Mouse (Mus musculus) brain, embryonic 14.5 days (tissue): ENCODE data around the gene Vwa2.

ENCODE experiments used
- CTCF ChIP-seq: fragments of 200-500 bp; IDR thresholded peaks from 2 replicates; pipeline ENCODE4 v1.5.1; 2012; ENCODE audit warnings: inconsistent platforms, mild to moderate bottlenecking, moderate library complexity, borderline replicate concordance; ENCODE audit not compliant: insufficient read depth, insufficient read length; ENCODE audit errors: extremely low read depth
- POLR2A ChIP-seq: fragments of 200-500 bp; IDR thresholded peaks from 2 replicates; pipeline ENCODE4 v1.6.1; 2012; ENCODE audit warnings: mild to moderate bottlenecking, inconsistent platforms, borderline replicate concordance; ENCODE audit not compliant: poor library complexity, insufficient read depth, insufficient read length, severe bottlenecking; ENCODE audit errors: extremely low read depth

DNA sequence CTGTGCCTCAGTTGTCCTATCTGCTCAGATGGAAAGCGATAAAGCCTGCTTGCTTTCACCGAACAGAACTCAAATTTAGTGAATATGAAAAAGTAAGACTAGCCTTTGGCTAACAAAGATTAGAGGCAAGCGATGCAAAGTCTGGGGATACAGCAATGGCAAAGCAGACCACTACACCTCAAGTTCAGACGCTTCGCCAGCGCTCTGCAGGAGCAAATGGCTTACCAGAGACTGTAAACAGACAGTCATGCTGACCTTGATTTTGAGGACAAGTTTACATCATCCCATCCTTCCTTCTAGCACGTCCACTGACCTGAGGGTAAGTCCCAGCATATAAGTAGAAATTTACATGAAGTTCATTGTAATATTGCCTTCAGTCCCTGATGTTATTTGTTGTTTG, 72.2 kb downstream of the Vwa2 start:
- no peak for TF ChIP-seq CTCF
- no peak for TF ChIP-seq POLR2A
